Mouse (Mus musculus) intestine, embryonic 15.5 days (tissue): ENCODE measurements around the gene Hibadh. TPM values are rescaled to one million over a fixed set of nuclear protein-coding genes. Genes with fewer than 3 reads are reported as not detected.

Experiments
- ATAC-seq: fragments of 200-750 bp; cut with Nextera tagmentation; 2 replicates; pipeline ENCODE4 v1.8.0; 2017; ENCODE audit warnings: moderate TSS enrichment, moderate library complexity
- H3K27ac ChIP-seq: fragments of 300-500 bp; sonication (generic); 2 replicates; pipeline ENCODE4 v1.5.1; 2015; ENCODE audit warnings: mild to moderate bottlenecking, inconsistent platforms
- H3K27me3 ChIP-seq: fragments of 300-500 bp; sonication (generic); replicated peaks from 2 replicates; pipeline ENCODE4 v1.6.1; 2015; ENCODE audit warnings: inconsistent platforms
- H3K36me3 ChIP-seq: fragments of 300-500 bp; sonication (generic); 2 replicates; pipeline ENCODE4 v1.6.1; 2015; ENCODE audit warnings: inconsistent platforms
- H3K4me1 ChIP-seq: fragments of 300-500 bp; sonication (generic); replicated peaks from 2 replicates; pipeline ENCODE4 v1.6.1; 2015; ENCODE audit warnings: inconsistent platforms
- H3K4me2 ChIP-seq: fragments of 300-500 bp; sonication (generic); replicated peaks from 2 replicates; pipeline ENCODE4 v1.6.1; 2015; ENCODE audit warnings: mild to moderate bottlenecking, inconsistent platforms
- H3K4me3 ChIP-seq: fragments of 300-500 bp; sonication (generic); replicated peaks from 2 replicates; pipeline ENCODE4 v1.5.1; 2015; ENCODE audit warnings: inconsistent platforms
- H3K9ac ChIP-seq: fragments of 300-500 bp; sonication (generic); 2 replicates; pipeline ENCODE4 v1.6.1; 2015; ENCODE audit warnings: inconsistent platforms
- H3K9me3 ChIP-seq: fragments of 300-500 bp; sonication (generic); 2 replicates; pipeline ENCODE4 v1.6.1; 2016; ENCODE audit warnings: inconsistent platforms
- whole genome bisulfite sequencing: fragments of 180-500 bp; shearing (Covaris S2); methylation state at CpG from one replicate; pipeline ENCODE4 v1.1.7; 2015; 5-methylcytosine and 5-hydroxymethylcytosine counted together
- polyA plus RNA-seq: library from polyadenylated mRNA; unstranded; fragments of >200 nt; fragmentation: Nextera tagmentation; extraction: Ambion mirVana; gene quantifications from 2 replicates; pipeline ENCODE4 v1.2.1, GENCODE M21; 2015

Hibadh gene
- polyA plus RNA-seq, 1 experiment from 2014 or later, result 137 TPM

DNA sequence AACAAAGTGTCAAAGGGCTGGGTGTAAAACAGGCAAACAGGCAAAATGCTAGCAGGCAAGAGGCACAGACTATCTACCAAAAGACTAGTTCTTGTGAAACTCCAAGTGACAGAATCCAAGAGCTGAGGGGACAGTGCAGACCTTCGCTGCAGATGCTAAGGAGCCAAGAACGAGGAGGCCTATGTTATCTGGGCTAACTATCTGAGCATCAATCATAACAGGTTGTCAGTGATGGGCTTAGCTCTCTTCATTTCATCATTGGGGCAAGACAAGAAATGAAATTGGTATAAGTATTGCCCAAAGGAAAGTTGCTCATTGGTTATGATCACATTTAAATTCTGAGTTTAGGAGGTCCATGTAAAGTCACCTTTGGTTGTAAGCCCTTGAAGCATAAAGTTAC, 4.8 kb downstream of the Hibadh start:
- no peaks in the 10 kb centered on the region for H3K27me3 ChIP-seq
- ATAC-seq, result no peak
- no peaks in the 10 kb centered on the region for H3K9me3 ChIP-seq
- no peaks in the 10 kb centered on the region for H3K4me1 ChIP-seq
- no peaks in the 10 kb centered on the region for H3K36me3 ChIP-seq
- H3K4me2 ChIP-seq, result no peak overlapping the region
- WGBS, result 73% methylated on average over 2 of the region's 2 CpGs
- no peak overlapping the region for H3K27ac ChIP-seq
- no peak overlapping the region for H3K4me3 ChIP-seq
- H3K9ac ChIP-seq, result no peak overlapping the region

DNA sequence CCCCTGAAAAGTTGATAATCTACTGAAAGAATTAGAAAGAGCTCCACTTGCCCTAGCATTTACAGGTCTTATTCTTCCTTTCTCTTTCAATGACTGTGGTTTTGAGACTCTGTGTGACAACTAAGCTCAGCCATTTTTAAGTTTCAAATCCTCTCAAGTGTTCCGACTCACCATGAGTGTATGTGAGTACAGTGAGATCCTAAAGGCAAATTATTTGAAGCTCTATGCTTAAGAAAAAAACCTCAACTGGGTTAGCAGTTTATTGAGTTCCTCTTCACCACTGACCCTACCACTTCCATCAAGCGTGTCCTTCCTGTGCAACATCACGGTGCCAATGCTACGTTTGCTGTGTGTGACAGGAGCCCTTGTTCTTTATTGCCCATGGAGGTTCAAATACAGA, 9.6 kb downstream of the Hibadh start:
- H3K27ac ChIP-seq, result no peak overlapping the region
- no peaks in the 10 kb centered on the region for H3K36me3 ChIP-seq
- H3K4me2 ChIP-seq, result no peak overlapping the region
- no peaks in the 10 kb centered on the region for H3K4me1 ChIP-seq
- no peak overlapping the region for H3K9ac ChIP-seq
- no peak for ATAC-seq
- no peaks in the 10 kb centered on the region for H3K27me3 ChIP-seq
- 90% methylated on average over 4 of the region's 4 CpGs for WGBS
- no peak overlapping the region for H3K4me3 ChIP-seq
- H3K9me3 ChIP-seq, result no peaks in the 10 kb centered on the region

DNA sequence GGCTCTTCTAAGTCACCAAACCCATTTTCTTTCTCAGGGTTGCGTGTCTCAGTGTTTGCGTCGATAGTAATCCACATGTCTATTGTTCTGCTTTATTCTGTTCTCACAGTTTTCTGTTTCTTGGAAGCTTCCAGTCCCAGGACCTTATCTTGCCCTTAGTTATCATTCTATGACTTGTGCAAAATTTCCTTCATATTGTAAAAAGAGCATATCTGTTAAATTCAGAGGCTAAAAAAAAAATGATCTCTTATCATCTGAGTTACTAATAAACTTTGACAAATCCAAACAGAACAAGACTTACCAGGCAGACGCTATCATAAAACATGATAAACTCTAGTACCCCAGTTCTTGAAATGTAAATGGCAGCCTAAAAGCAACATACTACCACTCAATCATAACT, 11.0 kb downstream of the Hibadh start:
- H3K27me3 ChIP-seq, result no peaks in the 10 kb centered on the region
- 85% methylated on average over 4 of the region's 4 CpGs for WGBS

DNA sequence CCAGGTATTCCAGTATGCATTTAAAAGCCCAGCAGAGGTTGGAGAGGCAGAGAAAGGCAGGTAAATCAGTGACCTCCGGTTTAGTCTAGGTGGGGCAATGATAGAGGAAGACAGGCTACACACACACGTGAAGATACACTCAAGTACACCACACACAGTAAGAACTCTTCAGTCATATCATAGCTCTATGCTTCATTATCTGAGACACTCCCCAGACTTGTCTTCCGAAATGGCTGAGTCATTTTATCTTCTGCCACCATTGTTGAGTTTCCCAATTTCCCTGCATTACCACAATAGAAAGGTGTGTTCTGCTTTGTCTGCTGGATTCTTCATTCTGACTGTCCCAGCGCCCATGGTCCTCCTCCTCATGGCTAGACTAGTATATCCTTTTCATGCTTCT, 13.5 kb downstream of the Hibadh start:
- no peak for ATAC-seq
- Histone ChIP-seq H3K4me1 (peaks cover 2% of the 10 kb centered on the region; the same call in 1 of the 2 replicates), H3K4me2 (no peak overlapping the region), H3K9ac (no peak overlapping the region), H3K36me3 (no peaks in the 10 kb centered on the region), H3K27ac (no peak overlapping the region), H3K4me3 (no peak overlapping the region), H3K27me3 (no peaks in the 10 kb centered on the region), H3K9me3 (no peaks in the 10 kb centered on the region)
- WGBS, result 90% methylated on average over 4 of the region's 4 CpGs

More for the DNA sequence above, 11.0 kb downstream of the Hibadh start:
- H3K4me1 ChIP-seq, result no peaks in the 10 kb centered on the region
- H3K4me3 ChIP-seq, result no peak overlapping the region
- no peak overlapping the region for H3K4me2 ChIP-seq
- no peaks in the 10 kb centered on the region for H3K36me3 ChIP-seq
- no peak overlapping the region for H3K9ac ChIP-seq
- H3K27ac ChIP-seq, result no peak overlapping the region
- ATAC-seq, result no peak
- no peaks in the 10 kb centered on the region for H3K9me3 ChIP-seq

DNA sequence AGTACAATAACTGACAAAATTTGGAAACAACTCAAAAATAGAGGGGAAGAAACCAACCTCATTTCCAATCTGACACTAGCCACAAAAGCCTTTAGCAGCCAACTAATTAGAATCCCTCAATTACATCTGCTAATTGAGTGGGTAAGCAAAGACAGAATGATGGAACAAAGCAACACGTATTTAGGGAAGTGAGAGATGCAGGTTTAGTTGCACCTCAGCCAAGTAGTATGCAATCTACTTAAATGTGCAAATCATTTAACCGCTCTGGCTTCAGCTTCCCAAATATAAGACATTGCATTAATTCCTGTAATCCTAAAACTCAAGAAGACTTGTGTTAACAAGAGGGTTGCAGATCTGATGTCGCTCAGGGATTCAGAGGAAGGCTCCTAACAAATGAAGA, 16.4 kb downstream of the Hibadh start:
- Histone ChIP-seq H3K36me3 (0 out of 2 replicates have a peak, but pooled peaks cover 4% of the 10 kb centered on the region), H3K4me2 (no peak overlapping the region), H3K4me3 (no peak overlapping the region), H3K9me3 (no peaks in the 10 kb centered on the region), H3K27me3 (no peaks in the 10 kb centered on the region), H3K9ac (no peak overlapping the region), H3K27ac (no peak overlapping the region), H3K4me1 (peaks cover 2% of the 10 kb centered on the region; the same call in 1 of the 2 replicates)
- no peak for ATAC-seq
- 85% methylated on average over 3 of the region's 3 CpGs for WGBS

DNA sequence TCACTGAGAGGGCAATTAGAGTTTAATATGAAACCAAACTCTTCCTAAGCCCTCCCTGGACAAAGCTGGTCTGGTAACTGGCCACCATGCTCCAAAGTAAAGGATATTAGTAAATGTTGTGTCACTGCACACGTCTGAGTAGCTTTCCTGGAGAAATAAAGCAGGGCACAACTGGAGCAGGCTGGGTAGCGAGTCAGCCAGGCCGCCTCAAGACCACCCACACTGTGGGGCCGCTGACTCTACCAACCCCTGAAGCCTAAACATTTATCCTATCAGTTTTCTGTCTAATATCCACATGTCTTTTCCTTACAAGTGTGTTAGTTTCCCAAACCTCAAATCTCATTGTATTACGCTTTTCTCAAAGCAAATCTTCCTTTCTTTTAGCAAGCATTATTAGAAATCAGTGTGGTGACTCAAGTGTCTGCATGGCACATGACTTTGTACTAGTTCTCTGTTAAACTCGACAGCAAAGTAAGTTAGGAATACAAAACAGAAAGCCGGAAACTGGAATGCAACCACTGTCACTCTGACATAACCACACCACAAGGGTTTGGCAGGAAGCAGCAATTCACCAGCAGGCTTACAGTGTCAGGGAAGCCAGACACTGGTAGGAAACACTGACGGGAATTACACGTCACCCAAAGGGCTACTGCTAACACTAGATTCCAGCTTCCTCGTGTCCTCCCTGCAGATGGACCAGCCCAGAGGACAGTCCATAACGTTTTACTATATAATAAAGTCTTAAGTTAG, 18.3 kb downstream of the Hibadh start:
- Histone ChIP-seq H3K4me3 (no peak overlapping the region), H3K9me3 (no peaks in the 10 kb centered on the region), H3K27ac (peak overlapping the region; percentile 23; the same call in 1 of the 2 replicates), H3K36me3 (0 out of 2 replicates have a peak, but pooled peaks cover 4% of the 10 kb centered on the region), H3K4me2 (no peak overlapping the region), H3K27me3 (no peaks in the 10 kb centered on the region), H3K4me1 (peaks cover 2% of the 10 kb centered on the region; the same call in 1 of the 2 replicates), H3K9ac (no peak overlapping the region)
- WGBS, result 47% methylated on average over 11 of the region's 11 CpGs
- peak; percentile 67; the same call in 1 of the 2 replicates for ATAC-seq

DNA sequence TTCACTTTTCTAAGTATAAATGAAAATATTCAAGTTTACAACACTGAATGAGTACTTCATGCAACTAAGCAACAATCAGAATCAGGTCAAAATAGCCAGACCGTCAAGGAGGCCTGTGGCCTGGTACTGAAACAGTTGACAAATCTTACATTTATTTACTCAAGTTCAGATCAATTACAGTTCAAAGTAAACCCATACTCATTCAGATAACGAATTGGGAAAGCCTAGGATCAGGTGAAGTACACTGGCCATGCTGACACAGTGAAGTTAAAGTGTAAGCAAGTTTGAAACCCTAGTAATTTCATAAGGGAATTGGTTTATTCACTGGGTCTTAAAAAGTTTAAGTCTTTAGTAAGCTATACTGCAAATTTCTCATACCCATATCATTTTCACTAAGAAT, 20.1 kb downstream of the Hibadh start:
- 62% methylated on average over 2 of the region's 2 CpGs for WGBS
- H3K9ac ChIP-seq, result no peak overlapping the region
- no peak for ATAC-seq
- H3K9me3 ChIP-seq, result no peaks in the 10 kb centered on the region
- no peak overlapping the region for H3K4me2 ChIP-seq
- H3K27ac ChIP-seq, result no peak overlapping the region
- no peak overlapping the region for H3K4me3 ChIP-seq
- H3K4me1 ChIP-seq, result peaks cover 2% of the 10 kb centered on the region; the same call in 1 of the 2 replicates
- H3K27me3 ChIP-seq, result no peaks in the 10 kb centered on the region
- H3K36me3 ChIP-seq, result 0 out of 2 replicates have a peak, but pooled peaks cover 4% of the 10 kb centered on the region

DNA sequence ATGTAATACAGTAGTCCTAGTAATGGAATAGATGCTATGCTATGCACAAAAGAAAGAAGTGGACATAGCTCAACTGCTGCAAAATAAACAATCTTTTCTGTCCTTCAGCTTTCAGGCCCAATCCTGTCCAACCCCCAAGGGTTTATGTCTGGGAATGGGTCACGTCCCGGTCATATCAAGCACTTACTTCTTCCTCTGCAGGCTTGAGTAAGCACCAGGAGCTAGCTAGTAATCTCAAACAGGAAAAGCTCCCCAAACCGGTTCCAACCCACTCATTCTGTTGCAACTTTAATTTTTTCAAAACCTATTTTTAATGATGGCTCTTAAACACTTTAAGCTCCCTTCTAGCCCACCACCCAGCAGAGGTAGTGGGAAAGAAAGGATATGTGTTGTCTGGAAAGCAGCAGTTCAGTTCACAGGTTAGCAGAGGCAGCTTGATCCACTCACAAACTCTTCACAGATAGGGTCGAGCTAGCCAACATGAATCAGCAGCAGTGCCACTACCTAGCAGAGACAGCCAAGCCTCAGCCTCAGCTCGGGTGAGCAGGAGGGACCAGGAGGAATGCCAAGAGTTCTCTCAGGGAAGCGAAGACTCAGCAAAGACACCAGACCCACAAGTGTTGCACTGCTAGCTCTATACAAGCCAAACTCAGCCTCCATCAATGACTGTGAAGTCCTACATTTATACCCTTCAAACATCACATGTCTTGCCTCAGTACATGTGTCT, 30.4 kb downstream of the Hibadh start:
- no peak overlapping the region for H3K4me2 ChIP-seq
- 48% methylated on average over 6 of the region's 6 CpGs for WGBS
- peak; percentile 89 for ATAC-seq

DNA sequence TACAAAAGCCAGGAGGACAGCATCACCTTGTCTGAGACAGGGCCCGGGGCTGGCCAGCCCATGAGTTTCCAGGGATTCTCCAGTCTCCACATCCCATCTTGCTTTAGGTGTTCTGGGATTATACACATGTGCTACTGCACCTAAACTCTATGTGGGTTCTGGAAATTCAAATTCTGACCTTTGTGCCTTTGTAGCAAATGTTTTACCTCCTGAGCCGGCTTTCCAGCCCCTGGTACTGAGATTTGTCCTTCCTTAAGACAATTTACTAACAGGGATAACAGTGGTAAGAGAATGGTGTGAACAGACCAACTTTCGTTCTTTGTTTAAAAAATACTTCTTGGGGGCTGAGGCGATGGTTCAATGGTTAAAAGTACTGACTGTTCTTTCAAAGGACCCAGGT, 32.1 kb downstream of the Hibadh start:
- H3K36me3 ChIP-seq, result no peaks in the 10 kb centered on the region
- H3K9ac ChIP-seq, result no peak overlapping the region
- H3K27me3 ChIP-seq, result no peaks in the 10 kb centered on the region
- no peak overlapping the region for H3K4me3 ChIP-seq
- no peak overlapping the region for H3K4me2 ChIP-seq
- 72% methylated on average over 4 of the region's 4 CpGs for WGBS
- H3K4me1 ChIP-seq, result peaks cover 9% of the 10 kb centered on the region
- no peaks in the 10 kb centered on the region for H3K9me3 ChIP-seq
- no peak for ATAC-seq
- H3K27ac ChIP-seq, result no peak overlapping the region

More for the DNA sequence above, 30.4 kb downstream of the Hibadh start:
- Histone ChIP-seq H3K36me3 (no peaks in the 10 kb centered on the region), H3K27ac (peak overlapping the region; percentile 10), H3K4me3 (no peak overlapping the region), H3K27me3 (no peaks in the 10 kb centered on the region), H3K9me3 (no peaks in the 10 kb centered on the region), H3K4me1 (peaks cover 9% of the 10 kb centered on the region), H3K9ac (no peak overlapping the region)

DNA sequence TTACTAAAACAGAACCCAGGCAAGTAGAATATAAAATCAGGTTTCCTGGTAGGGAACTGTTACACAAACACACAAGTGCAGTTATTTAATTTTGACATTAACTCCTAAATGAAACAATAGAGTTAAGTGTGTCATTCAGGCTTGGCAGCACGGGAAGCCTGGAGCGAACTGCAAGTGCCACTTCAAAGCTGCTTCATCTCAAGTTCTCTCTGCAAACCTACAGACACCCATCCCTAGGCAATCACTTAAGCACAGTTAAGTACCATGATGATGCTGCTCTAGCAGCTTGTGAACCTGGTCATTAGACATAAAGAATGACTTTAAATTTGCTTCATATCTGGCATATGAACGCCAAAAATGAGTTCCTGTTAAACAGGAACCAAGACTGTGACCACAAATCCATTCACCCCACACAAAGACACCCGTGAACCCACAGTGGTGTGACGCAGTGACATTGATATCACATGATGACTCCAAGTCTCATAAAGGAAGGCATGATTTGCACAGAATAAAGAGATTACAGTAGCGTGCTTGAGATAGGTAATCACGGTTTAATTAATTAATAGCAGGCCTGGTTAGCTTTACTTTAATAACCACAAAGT, 33.3 kb downstream of the Hibadh start:
- Histone ChIP-seq H3K4me3 (no peak overlapping the region), H3K9me3 (no peaks in the 10 kb centered on the region), H3K36me3 (no peaks in the 10 kb centered on the region), H3K27me3 (no peaks in the 10 kb centered on the region), H3K4me2 (no peak overlapping the region), H3K27ac (no peak overlapping the region), H3K9ac (no peak overlapping the region), H3K4me1 (peaks cover 9% of the 10 kb centered on the region)
- ATAC-seq, result no peak
- 83% methylated on average over 7 of the region's 7 CpGs for WGBS

DNA sequence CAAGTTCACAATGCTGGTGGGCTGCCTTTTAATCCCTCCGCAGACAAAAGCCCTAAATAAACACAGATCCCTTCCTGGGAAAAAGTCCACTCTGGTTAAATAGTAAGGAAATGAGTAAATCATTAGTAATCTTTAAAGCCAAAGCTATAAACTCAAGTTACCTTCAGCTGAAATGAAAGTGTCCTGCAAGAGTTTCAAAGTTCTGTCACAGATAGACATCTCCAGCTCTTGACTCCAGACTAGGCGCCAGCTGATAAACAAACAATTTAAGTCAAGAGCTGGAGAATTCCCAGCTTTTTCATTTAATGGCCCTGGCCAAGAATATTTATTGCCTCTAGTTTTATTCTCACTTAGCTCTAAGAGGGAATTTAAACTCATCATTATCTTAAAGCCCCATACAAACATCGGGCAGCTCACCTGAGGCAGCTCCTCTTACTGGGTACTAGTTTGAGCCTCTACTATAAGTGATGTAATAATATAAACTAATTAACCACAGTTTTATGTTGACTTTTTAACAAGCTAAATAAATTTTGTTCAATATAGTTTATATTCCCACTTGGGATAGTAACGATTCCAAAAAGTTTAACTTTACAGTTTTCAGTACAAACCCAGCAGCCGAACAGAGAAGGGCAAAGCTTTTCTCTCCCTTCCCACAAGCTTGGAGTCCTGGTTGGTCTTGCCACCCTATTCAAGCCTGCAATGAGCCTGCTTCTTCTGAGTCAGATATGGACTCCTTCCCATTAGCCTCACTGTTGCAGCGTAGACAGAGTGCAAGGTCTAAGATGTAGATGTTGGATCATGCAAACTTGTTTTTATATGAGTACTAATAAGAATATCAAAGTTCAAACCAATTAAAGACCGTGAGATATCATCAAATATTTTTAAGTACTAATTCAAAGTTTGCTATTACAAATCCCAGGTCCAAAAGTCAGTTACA, 38.2 kb downstream of the Hibadh start:
- Histone ChIP-seq H3K4me1 (no peaks in the 10 kb centered on the region; the same call in 1 of the 2 replicates), H3K4me3 (no peak overlapping the region), H3K27ac (peak overlapping the region; percentile 42; the same call in 1 of the 2 replicates), H3K9ac (no peak overlapping the region), H3K4me2 (no peak overlapping the region), H3K9me3 (no peaks in the 10 kb centered on the region), H3K36me3 (no peaks in the 10 kb centered on the region), H3K27me3 (no peaks in the 10 kb centered on the region)
- peak; percentile 87 for ATAC-seq
- WGBS, result 34% methylated on average over 7 of the region's 7 CpGs
